Comparison of ENCODE assay signal across 25 mouse cellular contexts in genomic region chr19:37111831-37112230, GRCm38 (mm10).
DNase-seq lines count a peak whose midpoint lies in the region; ATAC-seq and TF ChIP-seq lines count a peak whose summit lies in the region.
"Had no signal": no experiment of that assay in that cellular context is flagged by ENCODE, and none has a peak within 500 bp of the region (broad histone marks: within the 10 kb centered on the region; RNA-seq: fewer than 3 reads in every experiment).

No protein-coding gene starts in this region.

- no peak for TF ChIP-seq CTCF in lung, adult 2 months (IDR thresholded peaks at IDR 0.05; ENCODE audit: insufficient read depth, low read length)

- H3K4me3 ChIP-seq in embryonic facial prominence, embryonic 14.5 days (ENCODE audit: low read depth, low read length): no peak overlapping the region
- H3K4me3 ChIP-seq in embryonic facial prominence, embryonic 10.5 days: no peak overlapping the region
- no peak overlapping the region for H3K4me3 ChIP-seq in lung, adult 2 months (replicated peaks; ENCODE audit: extremely low read depth, low read depth, low read length)
- H3K4me3 ChIP-seq: embryonic facial prominence, embryonic 15.5 days; heart, embryonic 10.5 days; hindbrain, embryonic 15.5 days; left cerebral cortex, adult 2 months; midbrain, embryonic 12.5 days had no signal

- H3K9ac ChIP-seq in embryonic facial prominence, embryonic 14.5 days (ENCODE audit: low read depth, low read length): no peak overlapping the region
- H3K9ac ChIP-seq: embryonic facial prominence, embryonic 15.5 days; hindbrain, embryonic 15.5 days; liver, postnatal 0 days; midbrain, embryonic 12.5 days had no signal

- no peak for ATAC-seq in embryonic facial prominence, embryonic 14.5 days (ENCODE audit: low read depth)
- ATAC-seq: activated CD4-positive, CD25-positive, alpha-beta regulatory T cell, adult 4 months; forebrain, embryonic 14.5 days; liver, postnatal 0 days had no signal

- no peak for TF ChIP-seq POLR2A in lung, adult 2 months (IDR thresholded peaks at IDR 0.05; ENCODE audit: borderline replicate concordance, extremely low read depth, low read depth, low read length)

- H3K27ac ChIP-seq in embryonic facial prominence, embryonic 14.5 days (replicated peaks; ENCODE audit: low read depth, low read length): no peak overlapping the region
- H3K27ac ChIP-seq in embryonic facial prominence, embryonic 10.5 days (replicated peaks): no peak overlapping the region
- H3K27ac ChIP-seq: embryonic facial prominence, embryonic 15.5 days; heart, embryonic 10.5 days; hindbrain, embryonic 15.5 days; left cerebral cortex, adult 2 months; midbrain, embryonic 12.5 days had no signal

- H3K4me1 ChIP-seq in embryonic facial prominence, embryonic 14.5 days (ENCODE audit: control insufficient read depth, insufficient read depth, low read length): no peaks in the 10 kb centered on the region
- H3K4me1 ChIP-seq in embryonic facial prominence, embryonic 10.5 days: no peaks in the 10 kb centered on the region
- no peaks in the 10 kb centered on the region; the same call in 1 of the 2 replicates for H3K4me1 ChIP-seq in lung, adult 2 months (ENCODE audit: control insufficient read depth, insufficient read depth, low read length)
- H3K4me1 ChIP-seq: embryonic facial prominence, embryonic 15.5 days; hindbrain, embryonic 15.5 days; midbrain, embryonic 12.5 days had no signal

- no peaks in the 10 kb centered on the region for H3K9me3 ChIP-seq in embryonic facial prominence, embryonic 14.5 days (ENCODE audit: control insufficient read depth, low read length)
- no peaks in the 10 kb centered on the region for H3K9me3 ChIP-seq in embryonic facial prominence, embryonic 10.5 days
- H3K9me3 ChIP-seq: embryonic facial prominence, embryonic 15.5 days; heart, embryonic 10.5 days; hindbrain, embryonic 15.5 days; midbrain, embryonic 12.5 days had no signal

- no peaks in the 10 kb centered on the region for H3K27me3 ChIP-seq in embryonic facial prominence, embryonic 14.5 days (replicated peaks; ENCODE audit: control insufficient read depth, insufficient read depth, low read length)
- no peaks in the 10 kb centered on the region for H3K27me3 ChIP-seq in embryonic facial prominence, embryonic 10.5 days (replicated peaks; ENCODE audit: low read depth, poor library complexity, severe bottlenecking)
- H3K27me3 ChIP-seq: embryonic facial prominence, embryonic 15.5 days; hindbrain, embryonic 15.5 days; midbrain, embryonic 12.5 days had no signal

- DNase-seq in embryonic facial prominence, embryonic 14.5 days (ENCODE audit: low spot score): peak; percentile 12
- no peak for DNase-seq in embryonic facial prominence, embryonic 10.5 days (ENCODE audit: low spot score)
- peak; percentile 11 to 38 for DNase-seq in kidney, postnatal 36 days
- no peak for DNase-seq in kidney, postnatal 25 days
- peak; percentile 10 for DNase-seq in lung, postnatal 36 days
- DNase-seq in lung, adult 2 months: no peak
- no peak for DNase-seq in layer of hippocampus, adult 18-20 months (ENCODE audit: low spot score in 2 of 2)
- DNase-seq: adrenal gland, postnatal 10 days; cerebellum, adult 2 months; cerebellum, postnatal 25 days; embryo, embryonic 11 days; heart, postnatal 4 days; kidney, postnatal 10 days; layer of hippocampus, adult 9-11 months; liver; liver, postnatal 0 days; thymus, adult 18-20 months; thymus, postnatal 4 days had no signal

- H3K36me3 ChIP-seq in embryonic facial prominence, embryonic 14.5 days (ENCODE audit: control insufficient read depth, insufficient read depth, low read length): no peaks in the 10 kb centered on the region
- no peaks in the 10 kb centered on the region for H3K36me3 ChIP-seq in embryonic facial prominence, embryonic 10.5 days (replicated peaks)
- H3K36me3 ChIP-seq: embryonic facial prominence, embryonic 15.5 days; heart, embryonic 10.5 days; midbrain, embryonic 12.5 days had no signal

- no peak overlapping the region for H3K4me2 ChIP-seq in embryonic facial prominence, embryonic 14.5 days (ENCODE audit: low read depth, low read length)
- H3K4me2 ChIP-seq: embryonic facial prominence, embryonic 15.5 days; hindbrain, embryonic 15.5 days; midbrain, embryonic 12.5 days had no signal

- 80% methylated on average over 6 of the region's 6 CpGs for WGBS in embryonic facial prominence, embryonic 14.5 days
- WGBS in embryonic facial prominence, embryonic 10.5 days: 90% methylated on average over 6 of the region's 6 CpGs
- 75% methylated on average over 6 of the region's 6 CpGs for WGBS in lung, adult 2 months

Comparison
In these comparisons a context has a peak if more than half of its experiments do, and no peak if none do; other contexts are left out.
1. DNase-seq: peak in embryonic facial prominence, embryonic 14.5 days (single experiment), kidney, postnatal 36 days (2 of 2) and lung, postnatal 36 days (single experiment); none in embryonic facial prominence, embryonic 10.5 days (single experiment), kidney, postnatal 25 days (0 of 2), lung, adult 2 months (single experiment) and layer of hippocampus, adult 18-20 months (0 of 2).